Mouse (Mus musculus) lung, embryonic 16.5 days (tissue): Measurements from ENCODE around the gene Meiob. TPM values are rescaled to one million over a fixed set of nuclear protein-coding genes. Genes with fewer than 3 reads are reported as not detected.

Source experiments
- ATAC-seq: fragments of 200-750 bp; cut with Nextera tagmentation; 2 replicates; pipeline ENCODE4 v1.8.0; 2017; ENCODE audit warnings: low read depth, mild to moderate bottlenecking, moderate library complexity
- H3K27ac ChIP-seq: fragments of 300-500 bp; sonication (generic); 2 replicates; pipeline ENCODE4 v1.5.1; 2014; ENCODE audit warnings: mild to moderate bottlenecking, control low read depth, low read length
- H3K27me3 ChIP-seq: fragments of 300-500 bp; sonication (generic); 2 replicates; pipeline ENCODE4 v1.6.1; 2014; ENCODE audit warnings: low read depth, low read length, mixed read lengths; ENCODE audit not compliant: control insufficient read depth, insufficient read depth
- H3K36me3 ChIP-seq: fragments of 300-500 bp; sonication (generic); 2 replicates; pipeline ENCODE4 v1.6.1; 2014; ENCODE audit warnings: low read length; ENCODE audit not compliant: control insufficient read depth, insufficient read depth
- H3K4me1 ChIP-seq: fragments of 300-500 bp; sonication (generic); replicated peaks from 2 replicates; pipeline ENCODE4 v1.6.1; 2014; ENCODE audit warnings: low read length, mixed read lengths; ENCODE audit not compliant: control insufficient read depth, insufficient read depth
- H3K4me2 ChIP-seq: fragments of 300-500 bp; sonication (generic); 2 replicates; pipeline ENCODE4 v1.6.1; 2014; ENCODE audit warnings: low read depth, low read length, control low read depth
- H3K4me3 ChIP-seq: fragments of 300-500 bp; sonication (generic); 2 replicates; pipeline ENCODE4 v1.5.1; 2014; ENCODE audit warnings: mild to moderate bottlenecking, low read length, control low read depth
- H3K9ac ChIP-seq: fragments of 300-500 bp; sonication (generic); 2 replicates; pipeline ENCODE4 v1.6.1; 2014; ENCODE audit warnings: low read length, control low read depth
- H3K9me3 ChIP-seq: fragments of 300-500 bp; sonication (generic); 2 replicates; pipeline ENCODE4 v1.6.1; 2016; ENCODE audit warnings: low read length; ENCODE audit not compliant: control insufficient read depth
- WGBS: fragments of 180-500 bp; shearing (Covaris S2); extraction: QIAGEN DNeasy Blood & Tissue Kit; methylation state at CpG from one replicate; pipeline ENCODE4 v1.1.7; 2014; 5-methylcytosine and 5-hydroxymethylcytosine counted together
- polyA plus RNA-seq: library from polyadenylated mRNA; unstranded; fragments of >200 nt; fragmentation: Nextera tagmentation; extraction: Ambion mirVana; gene quantifications from 2 replicates; pipeline ENCODE4 v1.2.1, GENCODE M21; 2015

Meiob gene
- polyA plus RNA-seq, 1 experiment from 2014 or later, result not detected

- Histone ChIP-seq H3K4me3 (no peak overlapping the region), H3K4me1 (peaks cover 6% of the 10 kb centered on the region), H3K4me2 (no peak overlapping the region), H3K27ac (no peak overlapping the region), H3K9ac (no peak overlapping the region), H3K36me3 (no peaks in the 10 kb centered on the region), H3K9me3 (no peaks in the 10 kb centered on the region), H3K27me3 (no peaks in the 10 kb centered on the region)
- no peak for ATAC-seq
- WGBS, result 50% methylated on average over 9 of the region's 9 CpGs
Measured at GRCm38 (mm10) chr17:24844525-24844924, 40.4 kb downstream of the Meiob start.

- H3K27me3 ChIP-seq, result peaks cover 5% of the 10 kb centered on the region
- no peak overlapping the region for H3K4me3 ChIP-seq
- no peak overlapping the region for H3K27ac ChIP-seq
- no peaks in the 10 kb centered on the region for H3K9me3 ChIP-seq
- no peak for ATAC-seq
- no peaks in the 10 kb centered on the region for H3K36me3 ChIP-seq
- H3K4me1 ChIP-seq, result peaks cover 12% of the 10 kb centered on the region
- WGBS, result 93% methylated on average over 1 of the region's 1 CpGs
- H3K9ac ChIP-seq, result no peak overlapping the region
- H3K4me2 ChIP-seq, result no peak overlapping the region
Measured at GRCm38 (mm10) chr17:24847386-24847785, 43.3 kb downstream of the Meiob start.

DNA sequence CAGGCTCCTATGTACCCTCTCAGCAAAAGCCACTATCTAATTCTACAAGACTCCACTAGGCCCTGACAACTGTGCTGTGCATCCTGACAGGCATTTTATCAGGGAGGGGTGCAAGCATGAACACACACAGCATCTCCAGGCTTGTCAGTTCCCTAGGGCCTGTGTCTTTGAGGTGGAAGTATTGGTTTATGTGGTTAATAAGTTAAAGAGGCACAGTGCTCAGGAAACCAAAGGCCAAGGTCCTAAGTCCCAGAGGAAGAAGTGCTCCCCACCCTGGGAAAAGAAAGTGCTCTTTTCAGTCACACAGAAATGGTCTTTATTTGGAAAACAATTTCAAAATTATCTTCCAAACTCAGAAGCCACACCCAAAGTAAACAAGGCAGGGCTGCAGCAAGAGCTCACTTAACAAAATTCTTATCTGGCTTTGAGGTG, 44.5 kb downstream of the Meiob start:
- Histone ChIP-seq H3K9me3 (no peaks in the 10 kb centered on the region), H3K4me2 (peak overlapping the region; percentile 46), H3K27ac (no peak overlapping the region), H3K4me3 (peak overlapping the region; percentile 0; the same call in 1 of the 2 replicates), H3K9ac (no peak overlapping the region), H3K4me1 (peaks cover 12% of the 10 kb centered on the region), H3K27me3 (peaks cover 5% of the 10 kb centered on the region), H3K36me3 (peaks cover 4% of the 10 kb centered on the region; the same call in 1 of the 2 replicates)
- no peak for ATAC-seq

- peak overlapping the region; percentile 85 for H3K9ac ChIP-seq
- WGBS, result 0% methylated on average over 21 of the region's 21 CpGs
- H3K36me3 ChIP-seq, result peaks cover 5% of the 10 kb centered on the region; the same call in 1 of the 2 replicates
- ATAC-seq, result peak; percentile 67
- peak overlapping the region; percentile 88 for H3K4me3 ChIP-seq
- peaks cover 5% of the 10 kb centered on the region for H3K27me3 ChIP-seq
- peaks cover 12% of the 10 kb centered on the region for H3K4me1 ChIP-seq
- H3K27ac ChIP-seq, result peak overlapping the region; percentile 97
- H3K4me2 ChIP-seq, result peak overlapping the region; percentile 94
- H3K9me3 ChIP-seq, result no peaks in the 10 kb centered on the region
Measured at GRCm38 (mm10) chr17:24849733-24850064, 45.6 kb downstream of the Meiob start.

GRCm38 (mm10) chr17:24850065-24850772, 46.1 kb downstream of the Meiob start, which contains the start of gene Fahd1:
Fahd1 (minus strand) TSS chr17:24850364.
- Histone ChIP-seq H3K36me3 (peaks cover 5% of the 10 kb centered on the region; the same call in 1 of the 2 replicates), H3K9me3 (no peaks in the 10 kb centered on the region), H3K9ac (peak within 1 kb of the TSS; percentile 85), H3K4me2 (peak within 1 kb of the TSS; percentile 94), H3K27ac (peak within 1 kb of the TSS; percentile 97), H3K4me1 (peaks cover 12% of the 10 kb centered on the region), H3K27me3 (peaks cover 5% of the 10 kb centered on the region), H3K4me3 (peak within 1 kb of the TSS; percentile 88)
- ATAC-seq, result peak; percentile 100
- under 1% methylated on average over 57 of the region's 58 CpGs for WGBS

DNA sequence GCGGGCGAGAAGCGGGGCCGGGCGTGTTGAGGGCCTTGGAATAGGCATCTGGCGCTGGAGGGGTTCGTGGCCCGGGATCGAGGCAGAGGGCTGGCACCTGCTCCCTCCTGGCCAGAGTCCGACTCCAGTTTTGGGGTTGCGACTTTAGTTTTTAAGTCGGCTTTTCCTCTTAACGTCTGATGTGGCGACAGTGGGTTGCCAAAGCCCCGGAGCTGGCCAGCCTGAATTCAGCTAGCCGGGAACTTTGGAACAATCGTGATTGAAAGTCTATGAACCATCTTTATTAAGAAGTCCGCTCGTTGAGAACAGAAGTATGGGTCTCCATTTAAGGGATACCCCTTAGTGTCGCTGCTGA, 46.7 kb downstream of the Meiob start:
- Histone ChIP-seq H3K9ac (peak overlapping the region; percentile 75), H3K4me1 (peaks cover 12% of the 10 kb centered on the region)
- 1% methylated on average over 20 of the region's 20 CpGs for WGBS

GRCm38 (mm10) chr17:24851381-24852125, 47.5 kb downstream of the Meiob start:
- WGBS, result 75% methylated on average over 10 of the region's 10 CpGs
- ATAC-seq, result no peak
- Histone ChIP-seq H3K27me3 (peaks cover 5% of the 10 kb centered on the region), H3K4me2 (peak overlapping the region; percentile 93), H3K9me3 (no peaks in the 10 kb centered on the region), H3K9ac (peak overlapping the region; percentile 75), H3K27ac (no peak overlapping the region), H3K4me3 (peak overlapping the region; percentile 88), H3K36me3 (peaks cover 5% of the 10 kb centered on the region; the same call in 1 of the 2 replicates), H3K4me1 (peaks cover 12% of the 10 kb centered on the region)

More for the DNA sequence above, 46.7 kb downstream of the Meiob start:
- Histone ChIP-seq H3K36me3 (peaks cover 5% of the 10 kb centered on the region; the same call in 1 of the 2 replicates), H3K4me2 (peak overlapping the region; percentile 93), H3K27ac (peak overlapping the region; percentile 28; the same call in 1 of the 2 replicates), H3K9me3 (no peaks in the 10 kb centered on the region), H3K4me3 (peak overlapping the region; percentile 88), H3K27me3 (peaks cover 5% of the 10 kb centered on the region)
- ATAC-seq, result no peak

- no peak overlapping the region for H3K4me3 ChIP-seq
- ATAC-seq, result no peak
- H3K4me1 ChIP-seq, result peaks cover 4% of the 10 kb centered on the region
- peaks cover 5% of the 10 kb centered on the region for H3K27me3 ChIP-seq
- no peaks in the 10 kb centered on the region for H3K9me3 ChIP-seq
- WGBS, result 77% methylated on average over 3 of the region's 3 CpGs
- H3K4me2 ChIP-seq, result no peak overlapping the region
- H3K27ac ChIP-seq, result no peak overlapping the region
- peaks cover 5% of the 10 kb centered on the region; the same call in 1 of the 2 replicates for H3K36me3 ChIP-seq
- no peak overlapping the region for H3K9ac ChIP-seq
Measured at GRCm38 (mm10) chr17:24855838-24856464, 51.9 kb downstream of the Meiob start.

DNA sequence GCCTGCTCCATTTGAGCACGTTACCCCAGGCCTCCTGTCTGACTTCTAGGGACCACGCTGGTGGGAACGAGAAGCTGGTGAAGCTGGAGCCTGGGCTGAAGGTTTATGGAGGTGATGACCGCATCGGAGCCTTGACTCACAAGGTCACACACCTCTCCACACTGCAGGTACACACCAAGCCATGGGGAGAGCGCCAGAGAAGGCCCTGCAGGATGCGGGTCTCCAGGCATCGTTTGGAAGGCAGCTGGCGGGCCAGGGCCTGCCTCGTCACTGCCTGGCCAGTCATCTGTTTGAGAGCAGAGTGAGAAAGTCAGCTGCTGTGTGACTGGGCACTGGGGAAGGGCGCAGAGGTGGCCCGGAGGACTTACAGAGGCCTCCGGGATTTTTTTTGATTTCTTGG, 52.5 kb downstream of the Meiob start:
- H3K27ac ChIP-seq, result no peak overlapping the region
- no peaks in the 10 kb centered on the region for H3K4me1 ChIP-seq
- 85% methylated on average over 13 of the region's 13 CpGs for WGBS
- H3K27me3 ChIP-seq, result peaks cover under 1% of the 10 kb centered on the region; the same call in 1 of the 2 replicates
- no peaks in the 10 kb centered on the region for H3K9me3 ChIP-seq
- H3K4me3 ChIP-seq, result no peak overlapping the region
- no peak overlapping the region for H3K9ac ChIP-seq
- peaks cover 8% of the 10 kb centered on the region for H3K36me3 ChIP-seq
- no peak for ATAC-seq
- H3K4me2 ChIP-seq, result no peak overlapping the region
